Mouse (Mus musculus): ENCODE measurements around the gene Sec62. TPM values are rescaled to one million over a fixed set of nuclear protein-coding genes. Genes with fewer than 3 reads are reported as not detected.

Sec62 gene
- total and polyA plus RNA-seq, 3 experiments, result 26.2 to 64.5 (median 56.6) TPM

GRCm38 (mm10) chr3:30802171-30802570, 9.5 kb downstream of the Sec62 start:
- H3K27ac ChIP-seq (ENCODE audit: insufficient read depth, low read depth), result no peak overlapping the region
- H3K4me1 ChIP-seq (ENCODE audit: control insufficient read depth in 1 of 2, insufficient read depth in 2 of 2), result no peaks in the 10 kb centered on the region
- no peaks in the 10 kb centered on the region for H3K9me3 ChIP-seq (replicated peaks; ENCODE audit: low read length)
- no peak overlapping the region for H3K4me2 ChIP-seq (ENCODE audit: insufficient read depth, low read depth, poor library complexity, severe bottlenecking)
- peaks cover 23% of the 10 kb centered on the region for H3K79me2 ChIP-seq (replicated peaks; ENCODE audit: control insufficient read depth, extremely low read depth, insufficient read depth, poor library complexity, severe bottlenecking)
- H3K36me3 ChIP-seq (replicated peaks in 1 of 2; ENCODE audit: control insufficient read depth in 1 of 2, insufficient read depth in 1 of 2, low read length in 1 of 2), result peaks cover 12 to 53% of the 10 kb centered on the region in 2 experiments
- H3K9ac ChIP-seq (ENCODE audit: insufficient read depth, low read depth), result no peak overlapping the region
- no peak for DNase-seq (ENCODE audit: extremely low read depth)
- no peak overlapping the region for H3K4me3 ChIP-seq (replicated peaks in 1 of 3; ENCODE audit: low read depth in 2 of 3, low read length in 2 of 3, poor library complexity in 1 of 3)
- dilution Hi-C loops (cut with MboI; ENCODE audit: extremely low pct_ligation_motif_present, extremely low pct_unique_long_range_greater_than_20kb, low sequenced_read_pairs) (no loop called here), in situ Hi-C loops (cut with MboI; ENCODE audit: low pct_ligation_motif_present, low pct_unique_long_range_greater_than_20kb, low sequenced_read_pairs) (loop anchor here (25.0 kb wide), 1 partner anchor 215 kb away; the partner anchor contains the start of gene Actrt3)
- no peaks in the 10 kb centered on the region for H3K27me3 ChIP-seq (replicated peaks)
- TF ChIP-seq SIN3A (IDR thresholded peaks at IDR 0.05; ENCODE audit: low read length), result no peak
- no peak for TF ChIP-seq ZNF384 (IDR thresholded peaks at IDR 0.05; ENCODE audit: low read depth, low read length)
- no peak for TF ChIP-seq BHLHE40 (IDR thresholded peaks at IDR 0.05; ENCODE audit: low read depth, low read length)
- no peak for TF ChIP-seq MYC (IDR thresholded peaks at IDR 0.05; ENCODE audit: low read depth, low read length)
- TF ChIP-seq KAT2A (IDR thresholded peaks at IDR 0.05; ENCODE audit: insufficient replicate concordance, low read length), result no peak
- TF ChIP-seq SMC3 (IDR thresholded peaks at IDR 0.05; ENCODE audit: low read depth, low read length), result no peak
- TF ChIP-seq ZC3H11A (IDR thresholded peaks at IDR 0.05; ENCODE audit: low read depth, low read length), result no peak

- Histone ChIP-seq H3K27ac (ENCODE audit: insufficient read depth, low read depth) (no peak overlapping the region), H3K4me1 (ENCODE audit: control insufficient read depth in 1 of 2, insufficient read depth in 2 of 2) (no peaks in the 10 kb centered on the region), H3K4me2 (ENCODE audit: insufficient read depth, low read depth, poor library complexity, severe bottlenecking) (no peak overlapping the region), H3K4me3 (replicated peaks in 1 of 3; ENCODE audit: low read depth in 2 of 3, low read length in 2 of 3, poor library complexity in 1 of 3) (no peak overlapping the region), H3K79me2 (replicated peaks; ENCODE audit: control insufficient read depth, extremely low read depth, insufficient read depth, poor library complexity, severe bottlenecking) (no peaks in the 10 kb centered on the region), H3K9me3 (replicated peaks; ENCODE audit: low read length) (no peaks in the 10 kb centered on the region), H3K27me3 (replicated peaks) (no peaks in the 10 kb centered on the region), H3K9ac (ENCODE audit: insufficient read depth, low read depth) (no peak overlapping the region), H3K36me3 (replicated peaks in 1 of 2; ENCODE audit: control insufficient read depth in 1 of 2, insufficient read depth in 1 of 2, low read length in 1 of 2) (peaks cover 32 to 66% of the 10 kb centered on the region in 2 experiments)
- in situ Hi-C loops (cut with MboI; ENCODE audit: low pct_ligation_motif_present, low pct_unique_long_range_greater_than_20kb, low sequenced_read_pairs) (loop anchor here (25.0 kb wide), 1 partner anchor 226 kb away; the partner anchor contains the start of gene Actrt3), dilution Hi-C loops (cut with MboI; ENCODE audit: extremely low pct_ligation_motif_present, extremely low pct_unique_long_range_greater_than_20kb, low sequenced_read_pairs) (no loop called here)
- DNase-seq (ENCODE audit: extremely low read depth), result no peak
- TF ChIP-seq ZMIZ1 (IDR thresholded peaks at IDR 0.05; ENCODE audit: low read depth, low read length) (no peak), ZNF384 (IDR thresholded peaks at IDR 0.05; ENCODE audit: low read depth, low read length) (no peak)
These were observed 20.2 kb downstream of the Sec62 start for GRCm38 (mm10) chr3:30812881-30813280.

GRCm38 (mm10) chr3:30818630-30819125, 26.0 kb downstream of the Sec62 start:
- Histone ChIP-seq H3K9ac (ENCODE audit: insufficient read depth, low read depth) (no peak overlapping the region), H3K27me3 (replicated peaks) (no peaks in the 10 kb centered on the region), H3K4me1 (ENCODE audit: control insufficient read depth in 1 of 2, insufficient read depth in 2 of 2) (no peaks in the 10 kb centered on the region), H3K79me2 (replicated peaks; ENCODE audit: control insufficient read depth, extremely low read depth, insufficient read depth, poor library complexity, severe bottlenecking) (no peaks in the 10 kb centered on the region), H3K9me3 (replicated peaks; ENCODE audit: low read length) (no peaks in the 10 kb centered on the region), H3K36me3 (replicated peaks in 1 of 2; ENCODE audit: control insufficient read depth in 1 of 2, insufficient read depth in 1 of 2, low read length in 1 of 2) (peaks cover 26 to 66% of the 10 kb centered on the region in 2 experiments), H3K4me2 (ENCODE audit: insufficient read depth, low read depth, poor library complexity, severe bottlenecking) (no peak overlapping the region), H3K27ac (ENCODE audit: insufficient read depth, low read depth) (no peak overlapping the region), H3K4me3 (replicated peaks in 1 of 3; ENCODE audit: low read depth in 2 of 3, low read length in 2 of 3, poor library complexity in 1 of 3) (no peak overlapping the region)
- in situ Hi-C loops (cut with MboI; ENCODE audit: low pct_ligation_motif_present, low pct_unique_long_range_greater_than_20kb, low sequenced_read_pairs) (loop anchor here (25.0 kb wide), 1 partner anchor 231 kb away; the partner anchor contains the start of gene Actrt3), dilution Hi-C loops (cut with MboI; ENCODE audit: extremely low pct_ligation_motif_present, extremely low pct_unique_long_range_greater_than_20kb, low sequenced_read_pairs) (no loop called here)
- no peak for TF ChIP-seq NRF1 (IDR thresholded peaks at IDR 0.05; ENCODE audit: low read depth, low read length)
- no peak for TF ChIP-seq TCF12 (IDR thresholded peaks at IDR 0.05; ENCODE audit: low read depth, low read length)
- TF ChIP-seq ZC3H11A (IDR thresholded peaks at IDR 0.05; ENCODE audit: low read depth, low read length), result no peak
- TF ChIP-seq ZNF384 (IDR thresholded peaks at IDR 0.05; ENCODE audit: low read depth, low read length), result no peak
- TF ChIP-seq MAZ (IDR thresholded peaks at IDR 0.05; ENCODE audit: low read depth, low read length), result no peak
- TF ChIP-seq MEF2A (IDR thresholded peaks at IDR 0.05; ENCODE audit: borderline replicate concordance, low read depth, low read length), result no peak
- TF ChIP-seq POLR2A (IDR thresholded peaks at IDR 0.05; ENCODE audit: low read depth, low read length), result no peak
- no peak for TF ChIP-seq KAT2A (IDR thresholded peaks at IDR 0.05; ENCODE audit: insufficient replicate concordance, low read length)
- DNase-seq (ENCODE audit: extremely low read depth), result no peak

Data from CH12.LX (cell line).